8 mouse cellular contexts compared by ENCODE assay signal in the genomic region with DNA sequence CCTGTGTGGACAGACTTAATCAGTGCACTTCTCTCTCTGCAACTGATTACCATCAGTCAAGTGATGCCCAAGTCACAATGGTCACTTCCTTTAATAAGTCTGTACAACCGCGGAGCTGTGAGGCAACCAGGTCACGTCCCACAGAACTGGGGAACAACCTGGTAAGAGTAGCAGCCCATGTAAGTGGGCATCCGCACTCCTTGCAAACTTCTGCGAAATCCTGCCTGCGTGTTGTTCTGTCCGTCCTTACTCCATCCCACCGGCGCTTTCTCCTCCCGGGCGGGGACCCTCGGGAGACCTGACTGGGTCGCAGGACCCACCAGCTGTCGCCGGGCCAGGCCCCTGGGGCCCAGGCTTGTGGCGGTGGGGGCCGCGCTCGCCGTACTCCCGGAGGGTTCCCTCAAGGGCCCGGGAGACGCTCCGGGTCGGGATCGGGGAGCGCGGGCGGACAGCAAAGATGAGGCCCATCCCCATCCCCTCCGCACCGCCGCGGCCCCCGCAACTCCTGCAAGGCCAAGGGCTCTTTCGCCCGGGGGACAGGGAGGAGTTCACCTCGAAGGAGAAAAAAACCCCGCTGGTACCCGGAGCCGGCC. TPM values are rescaled to one million over a fixed set of nuclear protein-coding genes. Genes with fewer than 3 reads are reported as not detected.
DNase-seq lines count a peak whose midpoint lies in the region; ATAC-seq lines count a peak whose summit lies in the region.

No protein-coding gene starts in this region.

- DNase-seq in ovary, adult 18-20 months (ENCODE audit: low spot score), result peak; percentile 6
- DNase-seq in ovary, postnatal 36 days (ENCODE audit: low spot score), result no peak
- peak; percentile 26 for DNase-seq in heart, adult 8-10 months (ENCODE audit: low spot score)
- DNase-seq in left cerebral cortex, postnatal 4 days, result peak; percentile 2
- DNase-seq in mesoderm, embryonic 11.5 days (ENCODE audit: low read depth, low spot score), result peak; percentile 34
- no peak for DNase-seq in yolk sac, embryonic 10.5 days (ENCODE audit: low spot score)
- DNase-seq in cerebellum, postnatal 25 days, result no peak

- peak; percentile 22 for ATAC-seq in activated CD4-positive, CD25-positive, alpha-beta regulatory T cell, adult 4 months

- intact Hi-C loops in left cerebral cortex, postnatal 4 days (cut with DNase I), result no loop called here

RNA-seq across cellular contexts. Expression of gene C9orf72, which starts 0.7 kb away (rescaled TPM):
- polyA plus RNA-seq in activated CD4-positive, CD25-positive, alpha-beta regulatory T cell, adult 4 months (2017; shearing (Covaris generic)), result 1 to 10 TPM; 8.6 to 8.9 TPM
- total RNA-seq in heart, adult 8-10 months (2022), result 10 to 100 TPM; 19.1 to 24.9 (median 21.8) TPM
- total RNA-seq in left cerebral cortex, postnatal 4 days (2021), result 10 to 100 TPM; 44.3 to 47.0 TPM

Comparison
In these comparisons a context has a peak if more than half of its experiments do, and no peak if none do; other contexts are left out.
1. DNase-seq: peak in ovary, adult 18-20 months (single experiment), heart, adult 8-10 months (single experiment), left cerebral cortex, postnatal 4 days (single experiment) and mesoderm, embryonic 11.5 days (single experiment); none in ovary, postnatal 36 days (single experiment), yolk sac, embryonic 10.5 days (single experiment) and cerebellum, postnatal 25 days (0 of 2).